Comparison of ENCODE assay signal across 9 mouse cellular contexts in the genomic region with DNA sequence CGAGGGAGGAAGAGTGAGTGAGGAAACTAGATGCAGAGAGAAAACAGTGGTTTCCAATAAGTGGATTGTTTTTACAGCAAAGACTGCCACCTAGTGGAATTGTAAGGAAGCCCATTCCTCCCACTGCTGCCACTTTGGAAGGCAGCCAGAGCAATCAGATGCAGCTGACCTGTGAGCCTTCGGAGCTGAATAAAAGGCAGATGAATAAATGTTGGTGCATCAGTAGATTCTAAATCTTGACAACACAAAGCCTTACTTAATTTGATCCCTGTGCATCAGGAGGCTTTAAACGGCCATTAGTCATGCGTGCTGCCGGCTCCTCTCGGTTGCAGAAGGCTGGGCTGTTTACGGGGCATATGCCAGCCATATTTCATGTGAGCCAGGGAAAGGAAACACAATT.
DNase-seq lines count a peak whose midpoint lies in the region; ATAC-seq lines count a peak whose summit lies in the region.
"Had no signal": no experiment of that assay in that cellular context is flagged by ENCODE, and none has a peak within 500 bp of the region (broad histone marks: within the 10 kb centered on the region; RNA-seq: fewer than 3 reads in every experiment).

No protein-coding gene starts in this region.

- peak; percentile 54 for DNase-seq in urinary bladder, postnatal 14 days (ENCODE audit: low spot score)
- no peak for DNase-seq in urinary bladder, adult 2 months (ENCODE audit: low spot score)
- DNase-seq in cerebellum, postnatal 25 days = peak; percentile 76 to 81
- DNase-seq in gastrocnemius, adult 18-20 months (ENCODE audit: low spot score) = peak; percentile 52
- peak; percentile 32 to 75 for DNase-seq in kidney, adult 8-10 months
- DNase-seq in left cerebral cortex, postnatal 36 days (ENCODE audit: low spot score in 2 of 2) = peak; percentile 77 to 80
- peak; percentile 68 for DNase-seq in neural tube, embryonic 11.5 days (ENCODE audit: low spot score)
- DNase-seq in thymus, postnatal 4 days = peak; percentile 12

- H3K27ac ChIP-seq in neural tube, embryonic 11.5 days (ENCODE audit: low read depth, low read length) = no peak overlapping the region
- H3K27ac ChIP-seq: embryonic facial prominence, embryonic 12.5 days had no signal

- no peaks in the 10 kb centered on the region for H3K36me3 ChIP-seq in neural tube, embryonic 11.5 days (ENCODE audit: control insufficient read depth, insufficient read depth, low read length)
- H3K36me3 ChIP-seq: embryonic facial prominence, embryonic 12.5 days had no signal

- H3K4me3 ChIP-seq in neural tube, embryonic 11.5 days (ENCODE audit: low read depth, low read length) = no peak overlapping the region
- H3K4me3 ChIP-seq: embryonic facial prominence, embryonic 12.5 days had no signal

- no peaks in the 10 kb centered on the region for H3K27me3 ChIP-seq in neural tube, embryonic 11.5 days (ENCODE audit: control insufficient read depth, insufficient read depth, low read length)
- H3K27me3 ChIP-seq: embryonic facial prominence, embryonic 12.5 days had no signal

- H3K4me1 ChIP-seq in neural tube, embryonic 11.5 days (ENCODE audit: control insufficient read depth, insufficient read depth, low read length) = no peaks in the 10 kb centered on the region
- H3K4me1 ChIP-seq: embryonic facial prominence, embryonic 12.5 days had no signal

- intact Hi-C loops in left cerebral cortex, postnatal 36 days (cut with DNase I) = loop anchor here (10.0 kb wide), 1 partner anchor 310 kb away; no protein-coding TSS in a partner anchor

- H3K9ac ChIP-seq in neural tube, embryonic 11.5 days (ENCODE audit: low read length) = no peak overlapping the region
- H3K9ac ChIP-seq: embryonic facial prominence, embryonic 12.5 days had no signal

- H3K4me2 ChIP-seq in neural tube, embryonic 11.5 days (ENCODE audit: low read depth) = no peak overlapping the region
- H3K4me2 ChIP-seq: embryonic facial prominence, embryonic 12.5 days had no signal

- no peaks in the 10 kb centered on the region for H3K9me3 ChIP-seq in neural tube, embryonic 11.5 days (ENCODE audit: control insufficient read depth, low read length)
- H3K9me3 ChIP-seq: embryonic facial prominence, embryonic 12.5 days had no signal

- WGBS in neural tube, embryonic 11.5 days = 47% methylated on average over 7 of the region's 7 CpGs

- ATAC-seq in neural tube, embryonic 11.5 days (ENCODE audit: insufficient read depth, low FRiP score, low TSS enrichment) = peak; percentile 71
